Mouse (Mus musculus) megakaryocyte, embryonic 14.5 days (primary cell): ENCODE measurements around the gene Grk6. TPM values are rescaled to one million over a fixed set of nuclear protein-coding genes. Genes with fewer than 3 reads are reported as not detected.
"Not testable (repeated sequence)": the region's sequence is repeated elsewhere in the genome, so short reads cannot be mapped to it uniquely, and the experiment has no call there.

Source experiments
- H3K27me3 ChIP-seq: replicated peaks from 2 replicates; pipeline ENCODE3; 2012; ENCODE audit warnings: inconsistent platforms
- H3K36me3 ChIP-seq: replicated peaks from 2 replicates; pipeline ENCODE3; 2012; ENCODE audit warnings: low read length, inconsistent platforms, mixed read lengths
- H3K4me1 ChIP-seq: 2 replicates; pipeline ENCODE4 v1.6.1; 2012; ENCODE audit warnings: inconsistent platforms
- H3K4me3 ChIP-seq: replicated peaks from 2 replicates; pipeline ENCODE3; 2012; ENCODE audit warnings: moderate library complexity, mild to moderate bottlenecking, inconsistent platforms
- H3K9me3 ChIP-seq: 2 replicates; pipeline ENCODE4 v1.6.1; 2012; ENCODE audit warnings: inconsistent platforms
- FLI1 ChIP-seq: IDR thresholded peaks from 2 replicates; pipeline ENCODE4 v1.6.1; 2012; ENCODE audit warnings: low read length, inconsistent platforms, mixed read lengths
- GATA1 ChIP-seq: IDR thresholded peaks from 3 replicates; pipeline ENCODE4 v1.6.1; 2012; ENCODE audit warnings: mixed read lengths, low read length, inconsistent platforms, borderline replicate concordance
- polyA plus RNA-seq: library from polyadenylated mRNA; stranded (reverse); fragments of >175 nt; gene quantifications from 2 replicates; pipeline ENCODE4 v1.2.3, GENCODE M21; 2012; ENCODE audit warnings: low replicate concordance; ENCODE audit not compliant: insufficient read depth

Gene Grk6
- polyA plus RNA-seq, 1 experiment = 54.2 TPM

DNA sequence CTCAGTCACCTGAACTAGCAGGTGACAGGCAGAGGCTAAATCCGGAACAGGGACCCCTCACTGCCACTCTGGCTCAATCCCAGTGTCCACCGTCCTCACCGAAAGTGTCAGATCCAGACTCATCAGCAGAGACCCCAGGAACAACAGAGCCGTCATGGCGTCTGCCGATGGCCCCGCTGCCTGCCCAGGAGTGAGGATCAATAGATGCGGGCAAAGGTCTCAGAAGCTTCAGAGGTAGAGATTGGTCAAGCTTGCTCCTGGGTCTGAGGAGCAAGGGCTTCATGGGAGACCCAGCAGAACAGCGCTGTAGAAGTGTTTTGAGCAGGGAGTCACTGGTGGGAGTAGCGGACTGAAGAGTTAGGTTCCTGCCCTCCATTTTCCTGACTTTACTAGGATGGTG lies 18.3 kb upstream of the Grk6 start, which contains the start of gene F12:
Gene F12 (minus strand): TSS at position 181 of the 400 bp plus-strand sequence.
- no peak within 1 kb of the TSS for H3K4me3 ChIP-seq
- no peaks in the 10 kb centered on the region for H3K36me3 ChIP-seq

DNA sequence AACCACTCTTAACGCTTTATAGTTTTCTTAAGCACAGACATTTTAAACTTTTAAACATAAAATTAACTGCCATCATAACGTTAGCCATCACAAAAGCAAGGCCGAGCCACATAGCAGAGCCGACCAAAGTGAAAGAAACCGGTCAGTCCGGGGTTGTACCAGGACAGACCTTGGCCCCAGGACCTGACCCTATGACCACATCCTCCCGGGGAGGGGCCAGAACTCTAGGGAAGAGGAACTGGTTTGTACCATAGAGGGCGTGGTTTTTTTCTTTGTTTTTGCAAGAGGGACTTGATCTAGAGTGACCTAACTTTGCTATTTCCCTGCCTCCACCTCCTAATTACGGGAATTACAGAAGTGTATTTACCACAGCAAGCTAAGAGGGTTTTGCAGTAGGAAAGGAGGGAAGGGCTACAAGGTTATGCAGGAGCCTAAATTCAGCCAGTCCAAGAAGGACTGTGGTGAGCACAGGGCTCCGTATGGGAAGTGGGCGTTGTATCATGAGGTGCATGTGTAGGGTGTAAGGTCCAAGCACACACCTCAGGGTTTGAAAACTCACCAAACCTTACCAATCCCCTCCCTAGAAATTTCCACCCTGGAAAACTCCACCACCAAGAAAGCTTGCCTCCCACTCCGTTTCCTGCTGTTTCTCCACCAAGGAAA lies 15.5 kb upstream of the Grk6 start:
- H3K9me3 ChIP-seq = peaks cover 3% of the 10 kb centered on the region; the same call in 1 of the 2 replicates
- TF ChIP-seq GATA1 = no peak
- no peak for TF ChIP-seq FLI1
- H3K27me3 ChIP-seq = peaks cover 22% of the 10 kb centered on the region
- peaks cover 38% of the 10 kb centered on the region for H3K4me1 ChIP-seq
- no peaks in the 10 kb centered on the region for H3K36me3 ChIP-seq
- H3K4me3 ChIP-seq = peak overlapping the region; percentile 84

More for the DNA sequence above, 18.3 kb upstream of the Grk6 start, which contains the start of gene F12:
- peaks cover 43% of the 10 kb centered on the region for H3K27me3 ChIP-seq
- H3K4me1 ChIP-seq = peaks cover 19% of the 10 kb centered on the region
- no peak for TF ChIP-seq FLI1
- no peak for TF ChIP-seq GATA1
- H3K9me3 ChIP-seq = peaks cover 3% of the 10 kb centered on the region; the same call in 1 of the 2 replicates

DNA sequence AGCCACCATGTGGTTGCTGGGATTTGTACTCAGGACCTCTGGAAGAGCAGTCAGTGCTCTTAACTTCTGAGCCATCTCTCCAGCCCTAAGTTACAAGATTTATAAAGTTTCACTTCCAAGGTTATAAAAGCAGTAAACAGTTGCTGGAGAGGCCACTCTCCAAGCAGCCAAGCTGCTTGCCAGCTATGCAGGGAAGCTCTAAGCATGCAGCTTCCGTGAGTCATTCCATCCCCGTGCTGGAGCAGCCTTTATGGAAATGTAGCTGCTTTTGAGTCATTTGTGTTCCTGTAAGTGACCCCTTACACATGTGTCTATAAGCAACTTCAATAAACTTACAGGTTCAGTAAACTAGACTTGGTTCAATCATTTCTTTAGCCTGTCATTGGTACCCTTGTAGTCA lies 14.3 kb upstream of the Grk6 start:
- no peak overlapping the region for H3K4me3 ChIP-seq
- H3K36me3 ChIP-seq = no peaks in the 10 kb centered on the region
- H3K4me1 ChIP-seq = peaks cover 38% of the 10 kb centered on the region
- H3K9me3 ChIP-seq = peaks cover 3% of the 10 kb centered on the region; the same call in 1 of the 2 replicates
- H3K27me3 ChIP-seq = peaks cover 19% of the 10 kb centered on the region
- TF ChIP-seq GATA1 (no peak), FLI1 (no peak)

DNA sequence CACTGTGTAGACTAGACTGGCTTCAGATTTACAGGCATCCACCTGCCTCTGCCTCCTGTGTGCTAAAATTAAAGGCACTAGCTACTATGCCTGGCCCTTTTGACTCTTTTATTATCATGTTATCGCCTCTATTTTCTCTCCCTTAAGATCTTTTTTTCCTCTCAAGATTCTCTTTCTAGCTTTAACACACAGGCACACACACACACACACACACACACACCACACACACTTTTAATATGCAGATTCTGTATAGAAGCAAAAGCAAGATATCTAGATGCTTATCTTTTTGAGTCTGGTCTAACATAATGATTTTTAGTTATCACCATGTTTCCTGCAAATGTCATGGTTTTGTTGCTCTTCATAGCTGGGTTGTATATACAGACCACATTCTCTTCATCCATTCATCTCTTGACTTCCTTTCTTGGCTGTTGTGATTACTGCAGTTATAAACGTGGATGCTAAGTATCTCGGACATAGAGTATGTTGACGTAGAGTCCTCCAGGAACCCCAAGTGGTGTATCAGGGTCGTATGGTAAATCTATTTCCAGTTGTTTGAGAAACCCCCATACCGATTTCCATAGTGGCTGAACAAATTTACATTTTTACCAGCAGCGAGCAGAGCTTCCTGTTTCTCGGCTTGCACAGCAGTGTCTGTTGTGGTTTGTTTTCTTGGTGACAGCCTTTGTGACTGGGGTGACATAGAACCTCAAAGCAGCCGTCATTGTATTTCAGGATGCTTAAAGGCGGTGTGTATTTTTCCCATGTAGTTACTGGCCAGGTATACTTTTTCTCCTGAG lies 12.8 kb upstream of the Grk6 start:
- Histone ChIP-seq H3K27me3 (peaks cover 5% of the 10 kb centered on the region), H3K36me3 (no peaks in the 10 kb centered on the region), H3K4me1 (peaks cover 38% of the 10 kb centered on the region), H3K9me3 (peaks cover 3% of the 10 kb centered on the region; the same call in 1 of the 2 replicates), H3K4me3 (peak overlapping the region; percentile 72)
- TF ChIP-seq FLI1 (no peak), GATA1 (no peak)

DNA sequence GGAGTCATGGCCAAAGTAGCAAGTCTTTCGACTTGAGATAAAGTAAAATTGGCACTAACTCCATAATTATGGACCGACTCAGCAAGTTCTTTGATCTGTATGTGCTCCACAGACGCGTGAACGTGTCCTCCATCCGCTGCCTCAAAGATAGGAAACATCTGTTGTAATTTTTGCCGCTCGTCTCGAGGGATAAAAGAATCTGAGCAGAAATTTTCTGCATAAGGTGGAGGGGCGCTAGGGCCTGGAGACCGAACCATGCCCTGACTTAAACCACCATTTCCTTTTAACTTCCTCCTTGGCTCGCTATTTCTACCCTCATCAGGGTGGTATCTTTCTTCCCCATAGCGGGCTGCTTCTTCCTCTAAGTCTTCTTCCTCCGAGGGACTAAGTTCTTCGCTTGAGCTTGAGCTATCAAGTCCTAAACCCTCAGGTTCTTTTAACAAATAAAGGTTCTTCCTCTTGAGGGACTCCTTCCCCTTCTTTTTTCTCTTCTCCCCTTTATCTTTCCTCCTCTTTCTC lies 7.7 kb upstream of the Grk6 start:
- not testable (repeated sequence) for H3K27me3 ChIP-seq, H3K36me3 ChIP-seq, H3K9me3 ChIP-seq, H3K4me3 ChIP-seq
- H3K4me1 ChIP-seq = peaks cover 30% of the 10 kb centered on the region

DNA sequence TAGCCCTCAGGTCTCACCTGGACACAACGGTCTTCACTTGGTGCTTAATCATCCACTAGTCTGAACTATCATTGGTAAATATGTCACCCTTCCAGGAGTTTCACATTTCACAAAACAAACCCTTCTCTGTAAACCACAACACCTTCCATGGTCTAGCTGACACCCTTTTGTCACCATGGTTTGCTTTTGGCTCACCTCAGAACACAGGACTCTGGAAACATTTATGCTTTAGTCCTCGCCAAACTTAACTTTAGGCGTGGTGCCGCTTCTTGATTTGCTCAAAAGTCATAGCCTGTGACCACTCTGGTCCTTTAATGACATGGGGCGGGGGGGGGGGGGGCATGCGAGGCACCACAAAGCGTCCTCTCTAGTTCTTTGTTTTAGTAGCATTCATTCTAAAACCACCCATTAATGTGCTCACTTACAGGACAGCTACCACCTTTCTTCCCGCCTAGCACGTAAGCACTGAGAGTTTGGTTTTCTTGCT lies 1.0 kb upstream of the Grk6 start:
- H3K4me3 ChIP-seq = peak overlapping the region; percentile 96
- H3K27me3 ChIP-seq = no peaks in the 10 kb centered on the region
- H3K4me1 ChIP-seq = peaks cover 66% of the 10 kb centered on the region
- TF ChIP-seq GATA1 (no peak), FLI1 (no peak)
- H3K9me3 ChIP-seq = peaks cover 3% of the 10 kb centered on the region; the same call in 1 of the 2 replicates
- peaks cover 12% of the 10 kb centered on the region for H3K36me3 ChIP-seq

DNA sequence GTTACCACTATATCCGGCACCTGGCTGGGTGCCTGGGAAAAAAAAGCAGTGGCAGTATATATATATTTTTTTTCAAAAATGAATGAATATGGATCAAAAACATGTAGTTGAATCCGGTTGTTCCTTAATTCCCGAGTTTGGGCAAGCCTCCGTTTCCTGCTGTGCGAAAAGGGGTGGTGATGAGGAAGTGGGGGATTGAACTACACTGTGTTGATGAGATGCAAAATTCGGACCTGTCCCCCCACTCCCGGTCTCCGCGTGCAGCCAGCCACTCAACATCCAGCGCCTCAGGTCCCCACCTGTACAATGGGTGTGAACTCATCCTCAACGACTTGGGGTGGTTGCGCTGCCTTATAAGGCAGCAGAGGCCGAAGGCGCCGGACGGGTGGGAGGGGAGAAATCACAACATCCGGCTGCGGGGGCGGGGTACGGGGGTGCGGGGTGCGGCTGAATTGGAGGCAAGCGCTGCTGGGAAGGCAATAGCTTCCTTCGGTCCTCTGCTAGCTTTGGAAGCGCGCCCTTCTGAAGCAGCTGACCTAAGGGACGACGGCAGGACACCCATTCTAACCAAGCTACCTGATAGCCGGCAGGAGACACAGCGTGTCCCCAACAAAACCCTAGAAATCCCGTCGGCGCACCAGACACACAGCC lies 461 bp upstream of the Grk6 start:
- Histone ChIP-seq H3K9me3 (no peaks in the 10 kb centered on the region), H3K27me3 (no peaks in the 10 kb centered on the region), H3K4me1 (peaks cover 72% of the 10 kb centered on the region), H3K36me3 (peaks cover 18% of the 10 kb centered on the region), H3K4me3 (peak overlapping the region; percentile 96)
- TF ChIP-seq FLI1 (no peak), GATA1 (no peak)

DNA sequence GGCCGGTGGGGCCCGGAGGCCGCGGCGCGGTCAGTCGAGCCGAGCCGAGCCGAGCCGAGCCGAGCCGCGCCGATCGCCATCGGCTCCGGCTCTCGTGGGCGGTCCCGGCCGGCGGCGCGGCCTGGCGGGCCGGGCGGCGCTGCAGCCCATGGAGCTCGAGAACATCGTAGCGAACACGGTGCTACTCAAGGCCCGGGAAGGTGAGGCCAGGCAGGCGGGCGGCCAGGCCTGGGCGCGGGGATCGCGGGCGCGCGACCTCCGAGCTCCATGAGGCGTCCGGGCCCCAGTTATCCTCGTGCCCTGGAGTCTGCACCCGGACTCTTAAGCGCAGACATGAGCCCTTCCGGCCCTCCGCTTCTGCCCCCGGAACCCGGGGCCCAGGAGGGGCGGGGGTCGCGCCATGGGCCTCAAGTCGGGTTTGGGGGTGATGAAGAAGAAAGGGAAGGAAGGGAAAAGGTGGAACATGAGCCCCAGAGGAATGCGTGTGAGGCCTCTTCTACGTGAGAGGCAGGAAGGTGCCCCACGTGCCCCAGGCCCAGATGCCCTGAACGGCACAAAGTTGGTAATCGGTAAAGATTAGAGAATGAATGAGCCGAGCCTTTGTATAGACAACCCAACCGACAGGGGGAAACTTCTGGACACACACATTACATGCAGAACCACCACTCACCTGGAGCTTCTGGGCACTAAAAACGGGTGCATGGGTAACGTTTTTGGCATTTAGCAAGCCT lies 654 bp downstream of the Grk6 start:
- peaks cover 29% of the 10 kb centered on the region for H3K36me3 ChIP-seq
- peak overlapping the region; percentile 96 for H3K4me3 ChIP-seq
- peaks cover 83% of the 10 kb centered on the region for H3K4me1 ChIP-seq
- TF ChIP-seq GATA1 (no peak), FLI1 (no peak)
- no peaks in the 10 kb centered on the region for H3K27me3 ChIP-seq
- H3K9me3 ChIP-seq = no peaks in the 10 kb centered on the region

DNA sequence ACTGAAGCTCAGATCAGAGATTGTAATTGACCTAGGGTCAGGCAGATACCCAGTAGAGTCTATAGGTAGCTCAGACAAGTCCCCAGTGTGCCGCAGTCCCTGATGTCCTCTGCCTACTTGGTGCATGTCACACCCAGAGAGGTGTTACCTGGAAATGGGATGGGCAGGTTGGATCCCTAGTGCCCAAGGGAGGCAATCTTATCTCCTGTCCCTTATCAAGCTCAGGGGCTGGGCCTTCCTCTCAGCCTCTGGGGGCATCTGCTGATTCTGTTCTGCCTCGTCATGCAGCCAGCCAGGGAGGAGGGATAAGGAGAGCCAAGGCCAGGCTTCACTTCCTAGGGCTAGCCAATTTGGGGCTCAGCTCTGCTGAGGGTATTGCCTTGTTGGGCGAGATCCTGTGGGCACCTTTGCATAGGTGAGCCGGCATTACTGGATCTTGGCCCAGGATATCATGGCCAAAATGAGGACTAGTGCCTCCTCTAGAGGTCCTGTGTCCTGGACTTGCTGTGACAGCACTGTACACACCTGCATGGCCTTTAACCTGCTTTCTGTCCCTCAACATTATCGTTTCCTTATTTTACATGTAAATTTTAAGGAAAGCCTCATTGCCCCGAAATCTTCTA lies 1.7 kb downstream of the Grk6 start:
- TF ChIP-seq FLI1 (no peak), GATA1 (0 out of 3 replicates have a peak, but pooled peaks have one; percentile 50)
- Histone ChIP-seq H3K4me3 (peak overlapping the region; percentile 96), H3K36me3 (peaks cover 40% of the 10 kb centered on the region), H3K9me3 (no peaks in the 10 kb centered on the region), H3K4me1 (peaks cover 83% of the 10 kb centered on the region), H3K27me3 (no peaks in the 10 kb centered on the region)
